In genomic region chr16:7347522-7348165, GRCm38 (mm10) we compare ENCODE assay signal across 24 mouse cellular contexts.
DNase-seq lines count a peak whose midpoint lies in the region; ATAC-seq lines count a peak whose summit lies in the region.
"Had no signal": no experiment of that assay in that cellular context is flagged by ENCODE, and none has a peak within 500 bp of the region (broad histone marks: within the 10 kb centered on the region; RNA-seq: fewer than 3 reads in every experiment).

No protein-coding gene starts in this region.

- DNase-seq in forebrain, embryonic 11.5 days (ENCODE audit: low spot score): no peak
- no peak for DNase-seq in midbrain, embryonic 11.5 days (ENCODE audit: low spot score, missing footprints)
- no peak for DNase-seq in liver
- no peak for DNase-seq in layer of hippocampus, adult 8-10 months (ENCODE audit: low spot score in 2 of 2)
- DNase-seq: cerebellum, adult 11-12 months; cerebellum, postnatal 10 days; gastrocnemius, postnatal 36 days; heart, postnatal 4 days; kidney, adult 8-10 months; kidney, postnatal 10 days; left cerebral cortex, postnatal 4 days; lung, embryonic 14.5 days; retina, postnatal 1 day; right cerebral cortex, postnatal 25 days; thymus, postnatal 25 days had no signal

- no peak overlapping the region for H3K27ac ChIP-seq in forebrain, embryonic 16.5 days (ENCODE audit: low read length)
- no peak overlapping the region for H3K27ac ChIP-seq in forebrain, embryonic 11.5 days (ENCODE audit: low read depth, low read length)
- H3K27ac ChIP-seq in midbrain, embryonic 13.5 days: 0 out of 2 replicates have a peak overlapping the region, but pooled peaks have one; percentile 1
- no peak overlapping the region for H3K27ac ChIP-seq in midbrain, embryonic 11.5 days (ENCODE audit: low read depth, low read length)
- peak overlapping the region; percentile 53 for H3K27ac ChIP-seq in limb, embryonic 13.5 days
- H3K27ac ChIP-seq: embryonic facial prominence, embryonic 10.5 days; heart, embryonic 15.5 days; intestine, embryonic 15.5 days; liver, embryonic 14.5 days had no signal

- peak; percentile 39; the same call in 1 of the 2 replicates for ATAC-seq in forebrain, embryonic 16.5 days
- no peak for ATAC-seq in forebrain, embryonic 11.5 days (replicated peaks; ENCODE audit: low FRiP score)
- ATAC-seq in midbrain, embryonic 13.5 days: no peak
- no peak for ATAC-seq in midbrain, embryonic 11.5 days (ENCODE audit: low FRiP score)
- peak; percentile 74 for ATAC-seq in limb, embryonic 13.5 days (ENCODE audit: low FRiP score, low read depth)
- ATAC-seq: intestine, embryonic 15.5 days; midbrain, embryonic 16.5 days had no signal

- WGBS in forebrain, embryonic 16.5 days: 30% methylated on average over 7 of the region's 7 CpGs
- 71% methylated on average over 7 of the region's 7 CpGs for WGBS in forebrain, embryonic 11.5 days
- 67% methylated on average over 7 of the region's 7 CpGs for WGBS in midbrain, embryonic 13.5 days
- WGBS in midbrain, embryonic 11.5 days: 80% methylated on average over 7 of the region's 7 CpGs
- WGBS in limb, embryonic 13.5 days: 15% methylated on average over 7 of the region's 7 CpGs

- no peaks in the 10 kb centered on the region for H3K36me3 ChIP-seq in forebrain, embryonic 16.5 days (ENCODE audit: control insufficient read depth, insufficient read depth)
- H3K36me3 ChIP-seq in forebrain, embryonic 11.5 days (ENCODE audit: control insufficient read depth, insufficient read depth, low read length): no peaks in the 10 kb centered on the region
- no peaks in the 10 kb centered on the region for H3K36me3 ChIP-seq in midbrain, embryonic 13.5 days
- no peaks in the 10 kb centered on the region for H3K36me3 ChIP-seq in midbrain, embryonic 11.5 days (ENCODE audit: control insufficient read depth, insufficient read depth, low read length)
- H3K36me3 ChIP-seq in limb, embryonic 13.5 days: no peaks in the 10 kb centered on the region
- H3K36me3 ChIP-seq: embryonic facial prominence, embryonic 10.5 days; heart, embryonic 15.5 days; intestine, embryonic 15.5 days had no signal

- H3K27me3 ChIP-seq in forebrain, embryonic 16.5 days (replicated peaks; ENCODE audit: control insufficient read depth, insufficient read depth, low read length): peaks cover 18% of the 10 kb centered on the region
- H3K27me3 ChIP-seq in forebrain, embryonic 11.5 days (ENCODE audit: control insufficient read depth, insufficient read depth, low read length): peaks cover 23% of the 10 kb centered on the region
- no peaks in the 10 kb centered on the region for H3K27me3 ChIP-seq in midbrain, embryonic 13.5 days
- no peaks in the 10 kb centered on the region for H3K27me3 ChIP-seq in midbrain, embryonic 11.5 days (ENCODE audit: control insufficient read depth, insufficient read depth, low read length)
- no peaks in the 10 kb centered on the region for H3K27me3 ChIP-seq in limb, embryonic 13.5 days
- H3K27me3 ChIP-seq: heart, embryonic 15.5 days; intestine, embryonic 15.5 days had no signal

- no peak overlapping the region for H3K4me3 ChIP-seq in forebrain, embryonic 16.5 days (replicated peaks; ENCODE audit: low read length)
- H3K4me3 ChIP-seq in forebrain, embryonic 11.5 days (ENCODE audit: low read depth, low read length): no peak overlapping the region
- H3K4me3 ChIP-seq in midbrain, embryonic 13.5 days (replicated peaks): no peak overlapping the region
- H3K4me3 ChIP-seq in midbrain, embryonic 11.5 days (ENCODE audit: low read depth, low read length): no peak overlapping the region
- no peak overlapping the region for H3K4me3 ChIP-seq in limb, embryonic 13.5 days
- H3K4me3 ChIP-seq: embryonic facial prominence, embryonic 10.5 days; heart, embryonic 15.5 days; intestine, embryonic 15.5 days; myocyte had no signal

- no peak overlapping the region for H3K9ac ChIP-seq in forebrain, embryonic 16.5 days (replicated peaks; ENCODE audit: low read depth, low read length)
- no peak overlapping the region for H3K9ac ChIP-seq in forebrain, embryonic 11.5 days (ENCODE audit: low read length)
- H3K9ac ChIP-seq in midbrain, embryonic 13.5 days (replicated peaks): no peak overlapping the region
- H3K9ac ChIP-seq in midbrain, embryonic 11.5 days (ENCODE audit: low read length): no peak overlapping the region
- H3K9ac ChIP-seq in limb, embryonic 13.5 days: no peak overlapping the region
- H3K9ac ChIP-seq: heart, embryonic 15.5 days; intestine, embryonic 15.5 days; liver, embryonic 14.5 days; lung, embryonic 14.5 days had no signal

- H3K9me3 ChIP-seq in forebrain, embryonic 16.5 days (ENCODE audit: control insufficient read depth, low read length): no peaks in the 10 kb centered on the region
- no peaks in the 10 kb centered on the region for H3K9me3 ChIP-seq in forebrain, embryonic 11.5 days (ENCODE audit: control insufficient read depth, low read length)
- H3K9me3 ChIP-seq in midbrain, embryonic 13.5 days: no peaks in the 10 kb centered on the region
- no peaks in the 10 kb centered on the region for H3K9me3 ChIP-seq in midbrain, embryonic 11.5 days (ENCODE audit: control insufficient read depth, low read length)
- H3K9me3 ChIP-seq in limb, embryonic 13.5 days: no peaks in the 10 kb centered on the region
- H3K9me3 ChIP-seq: embryonic facial prominence, embryonic 10.5 days; heart, embryonic 15.5 days; intestine, embryonic 15.5 days had no signal

- peaks cover 26% of the 10 kb centered on the region for H3K4me1 ChIP-seq in forebrain, embryonic 16.5 days (replicated peaks; ENCODE audit: control insufficient read depth, insufficient read depth, low read length)
- H3K4me1 ChIP-seq in forebrain, embryonic 11.5 days (replicated peaks; ENCODE audit: control insufficient read depth, insufficient read depth, low read length): no peaks in the 10 kb centered on the region; the same call in 1 of the 2 replicates
- peaks cover 12% of the 10 kb centered on the region for H3K4me1 ChIP-seq in midbrain, embryonic 13.5 days (replicated peaks)
- H3K4me1 ChIP-seq in midbrain, embryonic 11.5 days (ENCODE audit: control insufficient read depth, insufficient read depth, low read length): no peaks in the 10 kb centered on the region
- H3K4me1 ChIP-seq in limb, embryonic 13.5 days: peaks cover 37% of the 10 kb centered on the region
- H3K4me1 ChIP-seq: heart, embryonic 15.5 days; intestine, embryonic 15.5 days had no signal

- H3K4me2 ChIP-seq in forebrain, embryonic 16.5 days (ENCODE audit: low read length): no peak overlapping the region
- H3K4me2 ChIP-seq in forebrain, embryonic 11.5 days (ENCODE audit: low read depth, low read length, severe bottlenecking): no peak overlapping the region
- H3K4me2 ChIP-seq in midbrain, embryonic 13.5 days (replicated peaks): no peak overlapping the region
- no peak overlapping the region for H3K4me2 ChIP-seq in midbrain, embryonic 11.5 days
- H3K4me2 ChIP-seq in limb, embryonic 13.5 days (replicated peaks): no peak overlapping the region; the same call in 1 of the 2 replicates
- H3K4me2 ChIP-seq: heart, embryonic 15.5 days; intestine, embryonic 15.5 days; lung, embryonic 14.5 days had no signal

Comparison
In these comparisons a context has a peak if more than half of its experiments do, and no peak if none do; other contexts are left out.
1. ATAC-seq: peak in forebrain, embryonic 16.5 days (single experiment) and limb, embryonic 13.5 days (single experiment); none in forebrain, embryonic 11.5 days (single experiment), midbrain, embryonic 13.5 days (single experiment) and midbrain, embryonic 11.5 days (single experiment).
2. H3K27ac ChIP-seq: peak in midbrain, embryonic 13.5 days (single experiment) and limb, embryonic 13.5 days (single experiment); none in forebrain, embryonic 16.5 days (single experiment), forebrain, embryonic 11.5 days (single experiment) and midbrain, embryonic 11.5 days (single experiment).